8 mouse cellular contexts compared by ENCODE assay signal in genomic region chr1:74284543-74285160, GRCm38 (mm10). TPM values are rescaled to one million over a fixed set of nuclear protein-coding genes. Genes with fewer than 3 reads are reported as not detected.
DNase-seq lines count a peak whose midpoint lies in the region; ATAC-seq lines count a peak whose summit lies in the region.

Aamp (minus strand) TSS chr1:74284738.
Pnkd (plus strand) TSS chr1:74284930.

- no peaks in the 10 kb centered on the region for H3K9me3 ChIP-seq in hindbrain, embryonic 12.5 days (replicated peaks)

- DNase-seq in NIH3T3 (ENCODE audit: low read depth), result peak; percentile 100
- peak; percentile 99 to 100 for DNase-seq in cerebellum, postnatal 10 days
- peak; percentile 100 for DNase-seq in frontal cortex, postnatal 10 days (ENCODE audit: low spot score in 2 of 2)
- peak; percentile 99 to 100 for DNase-seq in layer of hippocampus, postnatal 14 days (ENCODE audit: low spot score in 2 of 2)
- DNase-seq in lung, postnatal 14 days, result peak; percentile 99
- peak; percentile 99 for DNase-seq in retina, adult 2 months (ENCODE audit: low read depth, low spot score)
- peak; percentile 99 to 100 for DNase-seq in thymus, postnatal 36 days

- peak within 1 kb of the TSS; percentile 89 for H3K9ac ChIP-seq in hindbrain, embryonic 12.5 days

- peak within 1 kb of the TSS; percentile 87 for H3K4me2 ChIP-seq in hindbrain, embryonic 12.5 days (replicated peaks)

- WGBS in hindbrain, embryonic 12.5 days, result under 1% methylated on average over 56 of the region's 56 CpGs

- no peaks in the 10 kb centered on the region for H3K27me3 ChIP-seq in hindbrain, embryonic 12.5 days

- peak within 1 kb of the TSS; percentile 78 for H3K4me3 ChIP-seq in hindbrain, embryonic 12.5 days

- peak within 1 kb of the TSS; percentile 75 for H3K27ac ChIP-seq in hindbrain, embryonic 12.5 days

- peaks cover 44% of the 10 kb centered on the region for H3K36me3 ChIP-seq in hindbrain, embryonic 12.5 days

- H3K4me1 ChIP-seq in hindbrain, embryonic 12.5 days, result peaks cover 20% of the 10 kb centered on the region

- ATAC-seq in hindbrain, embryonic 12.5 days (ENCODE audit: low FRiP score), result peak; percentile 98

RNA-seq across cellular contexts. Expression of gene Aamp, which starts in this region (rescaled TPM):
- 180 and 183 TPM in 2 replicates for polyA plus RNA-seq in hindbrain, embryonic 12.5 days (2016; fragmentation: Nextera tagmentation; extraction: Ambion mirVana)
- total RNA-seq in layer of hippocampus, postnatal 14 days (2021), result 100 to 1,000 TPM; 143 to 145 TPM

RNA-seq across cellular contexts. Expression of gene Pnkd, which starts in this region (rescaled TPM):
- polyA plus RNA-seq in hindbrain, embryonic 12.5 days (2016; fragmentation: Nextera tagmentation; extraction: Ambion mirVana), result 94.0 and 97.8 TPM in 2 replicates
- total RNA-seq in layer of hippocampus, postnatal 14 days (2021), result 100 to 1,000 TPM; 143 to 157 TPM

Comparison
In these comparisons a context has a peak if more than half of its experiments do, and no peak if none do; other contexts are left out.
1. Peak in every context shown above with its lines: DNase-seq, ATAC-seq, H3K4me3 ChIP-seq and H3K27ac ChIP-seq.